Mouse (Mus musculus) neural tube, embryonic 12.5 days (tissue): Measurements from ENCODE around the gene Pcdh7. TPM values are rescaled to one million over a fixed set of nuclear protein-coding genes. Genes with fewer than 3 reads are reported as not detected.

Experiments
- ATAC-seq: fragments of 200-750 bp; cut with Nextera tagmentation; 2 replicates; pipeline ENCODE4 v1.8.0; 2017; ENCODE audit warnings: low read depth, mild to moderate bottlenecking, moderate TSS enrichment, moderate library complexity; ENCODE audit not compliant: low FRiP score
- H3K27ac ChIP-seq: fragments of 300-500 bp; sonication (generic); 2 replicates; pipeline ENCODE4 v1.5.1; 2016
- H3K27me3 ChIP-seq: fragments of 300-500 bp; sonication (generic); replicated peaks from 2 replicates; pipeline ENCODE4 v1.6.1; 2016; ENCODE audit warnings: mild to moderate bottlenecking
- H3K36me3 ChIP-seq: fragments of 300-500 bp; sonication (generic); 2 replicates; pipeline ENCODE4 v1.6.1; 2016; ENCODE audit warnings: mild to moderate bottlenecking
- H3K4me1 ChIP-seq: fragments of 300-500 bp; sonication (generic); 2 replicates; pipeline ENCODE4 v1.6.1; 2016
- H3K4me2 ChIP-seq: fragments of 300-500 bp; sonication (generic); replicated peaks from 2 replicates; pipeline ENCODE4 v1.6.1; 2016; ENCODE audit warnings: mild to moderate bottlenecking
- H3K4me3 ChIP-seq: fragments of 300-500 bp; sonication (generic); 2 replicates; pipeline ENCODE4 v1.5.1; 2016
- H3K9ac ChIP-seq: fragments of 300-500 bp; sonication (generic); 2 replicates; pipeline ENCODE4 v1.6.1; 2016; ENCODE audit warnings: mild to moderate bottlenecking
- H3K9me3 ChIP-seq: fragments of 300-500 bp; sonication (generic); 2 replicates; pipeline ENCODE4 v1.6.1; 2016; ENCODE audit warnings: mild to moderate bottlenecking
- WGBS: fragments of 180-500 bp; shearing (Covaris S2); methylation state at CpG from one replicate; pipeline ENCODE4 v1.1.7; 2016; 5-methylcytosine and 5-hydroxymethylcytosine counted together
- polyA plus RNA-seq: library from polyadenylated mRNA; unstranded; fragments of >200 nt; fragmentation: Nextera tagmentation; extraction: Ambion mirVana; gene quantifications from 2 replicates; pipeline ENCODE4 v1.2.1, GENCODE M21; 2016

The Pcdh7 gene
- polyA plus RNA-seq, 1 experiment from 2014 or later: 16.0 TPM

DNA sequence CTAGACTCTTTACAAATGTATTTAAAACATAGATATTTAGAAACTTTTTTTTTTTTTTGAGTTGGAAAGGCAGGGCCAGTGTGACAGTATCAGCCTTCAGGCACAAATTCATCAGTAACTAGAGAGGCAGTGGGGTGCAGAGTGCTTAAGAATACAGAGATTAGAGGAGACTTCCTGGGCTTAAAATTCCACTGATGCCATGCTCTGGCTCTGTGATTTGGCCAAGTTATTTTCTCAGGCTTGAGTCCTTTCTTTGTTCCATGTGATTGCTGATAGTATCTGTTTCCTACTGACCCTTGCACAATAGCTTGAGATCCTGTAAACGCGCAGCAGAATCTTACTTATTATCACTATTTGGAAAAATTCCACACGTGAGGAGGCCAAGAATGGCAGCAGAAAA lies 60.3 kb downstream of the Pcdh7 start:
- no peaks in the 10 kb centered on the region for H3K36me3 ChIP-seq
- no peak overlapping the region for H3K9ac ChIP-seq
- no peak overlapping the region for H3K27ac ChIP-seq
- H3K4me2 ChIP-seq: no peak overlapping the region
- H3K4me1 ChIP-seq: no peaks in the 10 kb centered on the region
- no peaks in the 10 kb centered on the region for H3K9me3 ChIP-seq
- no peak overlapping the region for H3K4me3 ChIP-seq
- ATAC-seq: no peak
- WGBS: 78% methylated on average over 3 of the region's 3 CpGs
- no peaks in the 10 kb centered on the region for H3K27me3 ChIP-seq

DNA sequence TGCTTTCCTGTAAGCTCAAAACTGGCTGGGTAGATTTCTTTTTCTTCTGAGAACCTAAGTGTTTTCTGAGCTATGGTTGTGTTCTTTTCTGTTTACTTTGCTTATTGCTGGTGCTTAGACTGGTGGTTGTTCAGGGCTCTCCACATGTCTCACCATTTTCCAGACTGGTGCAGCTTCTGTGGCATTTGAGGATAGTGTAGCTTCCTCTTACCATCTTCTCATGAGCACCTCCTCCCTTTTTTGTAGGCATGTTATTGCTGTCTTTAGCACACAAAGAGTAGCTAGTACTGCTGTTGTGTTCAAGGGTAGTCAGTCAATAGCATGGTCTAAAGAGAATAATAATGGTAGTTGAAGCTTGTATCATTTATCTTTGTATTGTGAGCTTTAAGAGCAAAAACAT lies 62.2 kb downstream of the Pcdh7 start:
- no peak overlapping the region for H3K9ac ChIP-seq
- H3K27ac ChIP-seq: no peak overlapping the region
- no peaks in the 10 kb centered on the region for H3K27me3 ChIP-seq
- no peaks in the 10 kb centered on the region for H3K4me1 ChIP-seq
- H3K9me3 ChIP-seq: no peaks in the 10 kb centered on the region
- H3K36me3 ChIP-seq: no peaks in the 10 kb centered on the region
- no peak overlapping the region for H3K4me2 ChIP-seq
- no peak for ATAC-seq
- H3K4me3 ChIP-seq: no peak overlapping the region

DNA sequence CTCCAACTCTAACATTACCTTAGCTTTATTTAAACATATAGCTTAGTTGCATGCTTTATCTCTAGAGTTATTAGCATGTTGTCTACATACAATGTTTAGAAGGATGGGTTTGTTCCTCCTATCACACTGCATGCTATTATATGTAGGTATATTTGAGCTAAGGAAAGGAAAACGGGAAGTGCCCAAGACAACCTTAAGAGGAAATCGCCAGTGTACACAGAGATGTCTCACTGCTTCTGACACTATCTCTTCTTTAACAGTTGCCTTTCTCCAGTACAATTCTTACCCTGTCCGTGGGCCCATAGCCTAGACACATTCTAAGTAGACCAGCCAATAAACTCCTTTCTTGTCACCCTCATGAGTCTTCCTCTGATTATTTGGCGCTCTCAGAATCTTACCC lies 62.8 kb downstream of the Pcdh7 start:
- no peak overlapping the region for H3K4me2 ChIP-seq
- H3K27ac ChIP-seq: no peak overlapping the region
- no peaks in the 10 kb centered on the region for H3K9me3 ChIP-seq
- ATAC-seq: no peak
- H3K4me3 ChIP-seq: no peak overlapping the region
- no peaks in the 10 kb centered on the region for H3K27me3 ChIP-seq
- no peak overlapping the region for H3K9ac ChIP-seq
- H3K36me3 ChIP-seq: no peaks in the 10 kb centered on the region
- WGBS: 87% methylated on average over 4 of the region's 4 CpGs
- no peaks in the 10 kb centered on the region for H3K4me1 ChIP-seq

DNA sequence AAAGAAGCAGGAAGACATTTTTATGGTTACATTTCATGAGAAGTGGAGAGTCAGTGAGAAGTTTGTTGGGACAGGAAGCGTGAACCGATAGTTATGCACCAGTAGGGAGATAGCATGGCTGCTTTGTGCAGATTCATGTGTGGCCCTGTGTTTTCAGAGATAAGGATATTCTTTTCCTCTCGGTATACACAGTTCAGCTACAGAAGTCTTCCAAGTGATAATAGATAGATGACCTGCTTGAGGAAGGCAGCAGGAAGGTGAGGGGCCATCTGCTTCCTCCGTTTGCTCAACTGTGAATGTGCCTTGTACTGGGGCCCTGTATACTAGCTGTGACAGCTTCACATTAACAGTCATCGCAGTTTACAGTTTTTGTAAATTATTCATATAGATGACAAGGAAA lies 64.2 kb downstream of the Pcdh7 start:
- 81% methylated on average over 5 of the region's 5 CpGs for WGBS
- Histone ChIP-seq H3K4me2 (no peak overlapping the region), H3K27me3 (no peaks in the 10 kb centered on the region), H3K9ac (no peak overlapping the region), H3K27ac (no peak overlapping the region), H3K4me1 (no peaks in the 10 kb centered on the region), H3K4me3 (no peak overlapping the region), H3K9me3 (no peaks in the 10 kb centered on the region), H3K36me3 (no peaks in the 10 kb centered on the region)
- no peak for ATAC-seq

DNA sequence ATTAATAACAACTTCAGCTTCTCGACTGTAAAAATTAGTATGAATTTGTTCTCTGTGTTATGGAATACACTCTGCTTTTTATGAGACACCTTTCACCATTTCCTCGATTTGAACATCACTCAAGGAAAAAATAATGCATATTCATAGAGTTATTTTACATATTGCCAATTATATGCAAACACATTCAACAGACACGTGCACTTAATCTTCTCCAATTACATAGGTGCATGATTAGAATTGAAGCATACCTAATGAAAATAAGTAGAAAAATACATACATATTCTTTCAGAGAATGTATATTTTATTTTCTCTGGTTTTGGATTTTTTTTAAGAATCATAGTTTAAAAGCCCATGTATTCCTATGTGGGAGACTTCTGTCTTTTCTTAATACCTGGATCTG lies 64.8 kb downstream of the Pcdh7 start:
- no peak overlapping the region for H3K4me2 ChIP-seq
- no peaks in the 10 kb centered on the region for H3K9me3 ChIP-seq
- WGBS: 79% methylated on average over 3 of the region's 3 CpGs
- ATAC-seq: no peak
- H3K4me3 ChIP-seq: no peak overlapping the region
- H3K36me3 ChIP-seq: no peaks in the 10 kb centered on the region
- H3K9ac ChIP-seq: no peak overlapping the region
- no peak overlapping the region for H3K27ac ChIP-seq
- H3K27me3 ChIP-seq: no peaks in the 10 kb centered on the region
- no peaks in the 10 kb centered on the region for H3K4me1 ChIP-seq

DNA sequence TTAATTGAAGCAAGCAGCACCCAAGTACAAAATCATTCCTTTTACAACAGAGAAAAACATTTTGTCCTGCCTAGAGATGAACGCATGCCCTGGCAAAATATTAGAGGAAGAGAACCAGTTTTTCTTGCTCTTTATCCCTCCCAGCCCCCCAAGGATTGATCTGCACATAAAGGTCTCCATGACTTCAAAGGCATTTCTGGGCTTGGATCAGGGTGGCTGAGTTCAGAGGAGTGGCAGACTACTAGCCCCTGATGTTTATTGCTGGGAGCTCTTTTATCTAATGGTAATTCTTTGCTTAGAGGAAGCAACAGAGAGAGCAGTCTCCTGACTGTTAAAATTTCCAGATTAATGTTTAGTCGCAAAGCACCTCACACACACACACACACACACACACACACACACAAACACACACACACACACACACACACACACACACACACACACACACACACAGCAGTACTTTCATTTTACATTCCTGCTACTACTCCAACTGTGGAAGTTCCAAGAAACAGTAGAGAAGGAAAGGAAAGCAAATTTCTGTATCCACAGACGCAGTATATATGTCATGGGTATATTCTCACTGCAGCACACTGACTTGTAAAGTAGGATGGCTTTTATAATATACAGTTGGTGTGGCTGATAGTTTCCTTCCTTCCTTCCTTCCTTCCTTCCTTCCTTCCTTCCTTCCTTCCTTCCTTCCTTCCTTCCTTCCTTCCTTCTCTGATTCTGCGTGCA lies 71.2 kb downstream of the Pcdh7 start:
- Histone ChIP-seq H3K4me3 (no peak overlapping the region), H3K36me3 (no peaks in the 10 kb centered on the region), H3K9me3 (no peaks in the 10 kb centered on the region), H3K4me2 (no peak overlapping the region), H3K27ac (no peak overlapping the region), H3K27me3 (no peaks in the 10 kb centered on the region), H3K4me1 (no peaks in the 10 kb centered on the region), H3K9ac (no peak overlapping the region)
- 38% methylated on average over 4 of the region's 4 CpGs for WGBS
- ATAC-seq: no peak

DNA sequence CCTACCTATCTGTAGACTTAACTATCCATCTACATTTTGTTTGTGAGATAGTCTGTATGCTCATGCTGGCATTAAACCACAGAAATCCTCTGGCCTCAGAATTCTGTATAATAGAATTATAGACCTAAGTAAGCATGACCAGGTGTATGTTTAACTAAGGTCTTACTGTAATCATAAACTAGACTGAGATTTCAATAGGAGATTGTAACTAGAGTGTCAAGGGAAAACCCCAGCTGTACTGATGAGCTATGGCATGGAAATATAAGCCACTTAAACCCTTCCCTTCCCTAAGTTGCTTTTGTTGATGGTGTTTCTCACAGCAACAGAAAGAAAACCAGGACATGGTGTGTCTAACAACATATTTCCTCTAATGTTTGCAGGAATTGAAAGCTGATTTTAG lies 78.6 kb downstream of the Pcdh7 start:
- no peak for ATAC-seq
- no peaks in the 10 kb centered on the region for H3K9me3 ChIP-seq
- no peak overlapping the region for H3K9ac ChIP-seq
- no peaks in the 10 kb centered on the region for H3K4me1 ChIP-seq
- H3K36me3 ChIP-seq: no peaks in the 10 kb centered on the region
- no peak overlapping the region for H3K27ac ChIP-seq
- H3K4me2 ChIP-seq: no peak overlapping the region
- H3K27me3 ChIP-seq: no peaks in the 10 kb centered on the region
- H3K4me3 ChIP-seq: no peak overlapping the region

DNA sequence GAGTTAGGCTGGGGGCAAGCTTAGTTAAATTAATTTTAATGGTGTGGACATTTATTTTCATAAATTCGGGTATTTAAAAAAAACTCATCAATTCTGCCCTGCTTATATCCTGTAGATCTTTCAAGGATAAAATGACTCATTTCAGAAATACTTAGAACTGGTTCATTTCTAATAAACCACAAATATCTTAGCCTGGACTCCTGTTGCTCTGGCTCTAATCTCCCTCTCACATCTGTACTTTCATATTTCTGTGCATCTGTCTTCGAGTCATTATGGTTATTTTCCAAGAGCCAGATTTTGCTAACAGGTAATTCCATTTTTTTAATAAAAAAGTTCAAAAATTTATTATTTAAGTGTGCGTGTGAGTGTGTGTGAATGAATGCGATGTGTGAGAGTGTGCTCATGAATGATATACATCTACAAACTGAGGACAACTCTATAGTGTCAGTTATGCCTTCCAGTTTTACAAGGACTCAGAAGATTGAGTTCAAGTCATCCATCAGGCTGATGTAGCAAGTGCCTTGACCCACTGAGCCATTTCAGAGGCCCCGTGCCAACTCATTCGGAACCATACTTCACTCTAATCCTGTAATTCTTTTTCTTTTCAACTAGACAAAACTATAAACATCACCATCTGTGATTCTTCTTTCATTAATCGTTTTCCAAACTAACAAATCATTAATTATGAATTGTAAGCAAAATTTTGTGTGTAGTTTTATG lies 80.3 kb downstream of the Pcdh7 start:
- ATAC-seq: no peak
- Histone ChIP-seq H3K4me1 (no peaks in the 10 kb centered on the region), H3K27ac (no peak overlapping the region), H3K9me3 (no peaks in the 10 kb centered on the region), H3K27me3 (no peaks in the 10 kb centered on the region), H3K36me3 (no peaks in the 10 kb centered on the region), H3K4me2 (no peak overlapping the region), H3K9ac (no peak overlapping the region), H3K4me3 (no peak overlapping the region)
- 84% methylated on average over 7 of the region's 7 CpGs for WGBS

DNA sequence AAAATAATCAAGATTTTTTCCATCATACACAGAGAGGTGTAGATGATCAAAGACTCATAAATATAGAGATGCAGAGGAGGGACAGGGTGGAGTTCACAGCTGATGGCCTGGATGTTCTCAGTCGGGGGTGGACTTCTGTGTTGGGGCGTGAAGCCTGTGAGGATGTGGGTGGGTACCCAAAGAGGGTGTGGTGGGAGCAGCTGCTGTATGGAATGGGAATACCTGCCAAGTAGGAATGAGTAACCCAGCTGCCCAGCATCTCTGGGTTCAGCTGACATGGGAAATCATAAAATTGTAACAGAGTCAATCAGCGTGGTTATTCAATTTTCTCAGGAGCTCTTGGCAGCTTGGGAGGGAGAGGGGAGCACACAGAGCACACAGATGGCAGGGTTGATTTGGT lies 85.3 kb downstream of the Pcdh7 start:
- H3K27ac ChIP-seq: no peak overlapping the region
- no peaks in the 10 kb centered on the region for H3K4me1 ChIP-seq
- H3K4me2 ChIP-seq: no peak overlapping the region
- no peak for ATAC-seq
- no peaks in the 10 kb centered on the region for H3K27me3 ChIP-seq
- 82% methylated on average over 3 of the region's 3 CpGs for WGBS
- no peak overlapping the region for H3K9ac ChIP-seq
- H3K9me3 ChIP-seq: no peaks in the 10 kb centered on the region
- no peak overlapping the region for H3K4me3 ChIP-seq
- no peaks in the 10 kb centered on the region for H3K36me3 ChIP-seq

DNA sequence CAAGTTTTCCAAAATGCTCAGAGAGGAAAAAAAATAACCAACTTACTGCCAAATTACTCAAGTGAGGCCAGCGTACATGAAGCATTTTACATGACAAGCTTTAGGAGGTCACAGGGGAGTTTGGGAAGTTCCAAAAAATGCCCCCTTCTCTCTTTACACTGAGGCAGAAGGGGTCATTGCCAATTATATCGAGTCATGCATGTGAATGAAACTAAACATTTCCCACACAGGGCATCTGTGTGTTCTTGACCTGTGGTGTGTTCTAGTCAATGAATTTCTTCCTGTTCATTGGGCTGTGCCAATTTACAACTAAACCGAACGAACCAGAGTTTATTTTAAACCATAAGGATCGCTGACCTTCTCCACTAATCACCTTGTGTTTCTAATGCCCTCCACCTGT lies 86.1 kb downstream of the Pcdh7 start:
- Histone ChIP-seq H3K4me1 (no peaks in the 10 kb centered on the region), H3K9ac (no peak overlapping the region), H3K27ac (no peak overlapping the region), H3K9me3 (no peaks in the 10 kb centered on the region), H3K4me2 (no peak overlapping the region), H3K27me3 (no peaks in the 10 kb centered on the region), H3K36me3 (no peaks in the 10 kb centered on the region), H3K4me3 (no peak overlapping the region)
- WGBS: 83% methylated on average over 5 of the region's 5 CpGs
- no peak for ATAC-seq

DNA sequence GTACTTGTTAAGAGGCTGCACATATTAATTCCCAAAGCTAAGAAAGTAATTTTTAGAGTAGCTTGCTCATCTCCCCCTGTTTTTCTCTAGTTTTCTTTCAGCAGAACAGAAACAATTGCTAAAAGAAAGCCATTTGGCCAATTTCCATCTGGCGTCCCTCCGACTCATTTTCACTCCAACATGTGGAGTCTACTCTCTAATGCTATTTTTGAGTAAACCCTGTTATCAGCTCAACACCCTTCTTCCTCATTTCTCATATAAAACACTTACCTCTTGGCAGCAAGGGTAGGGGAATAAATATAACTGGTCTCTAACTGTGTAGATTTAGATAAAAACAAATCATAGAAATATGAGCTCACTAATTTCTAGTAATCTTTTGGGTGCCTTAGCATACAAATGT lies 89.6 kb downstream of the Pcdh7 start:
- no peaks in the 10 kb centered on the region for H3K9me3 ChIP-seq
- no peaks in the 10 kb centered on the region for H3K36me3 ChIP-seq
- no peaks in the 10 kb centered on the region for H3K27me3 ChIP-seq
- H3K4me2 ChIP-seq: no peak overlapping the region
- no peak overlapping the region for H3K4me3 ChIP-seq
- no peak for ATAC-seq
- H3K4me1 ChIP-seq: no peaks in the 10 kb centered on the region
- 86% methylated on average over 2 of the region's 2 CpGs for WGBS
- no peak overlapping the region for H3K9ac ChIP-seq
- H3K27ac ChIP-seq: no peak overlapping the region

DNA sequence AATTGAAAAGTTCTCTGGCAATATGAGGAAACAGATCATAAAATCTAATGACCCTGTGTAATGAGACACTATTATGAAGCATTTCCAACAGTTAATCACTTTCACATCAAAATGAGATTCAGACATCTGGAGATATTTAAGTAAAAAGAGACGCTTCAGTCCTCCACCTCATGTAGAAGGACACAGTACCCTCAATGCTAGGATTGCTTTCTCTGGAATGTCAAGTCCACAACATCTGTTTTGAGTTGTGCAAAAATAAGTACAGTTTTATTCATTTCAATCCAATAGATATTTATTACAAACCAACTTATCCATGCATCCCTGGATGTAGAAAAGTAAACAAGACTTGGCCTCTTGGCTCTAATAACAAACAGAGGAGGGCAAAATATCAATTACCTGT lies 92.9 kb downstream of the Pcdh7 start:
- ATAC-seq: no peak
- Histone ChIP-seq H3K36me3 (no peaks in the 10 kb centered on the region), H3K4me1 (no peaks in the 10 kb centered on the region), H3K27ac (no peak overlapping the region), H3K27me3 (no peaks in the 10 kb centered on the region), H3K4me3 (no peak overlapping the region), H3K9me3 (no peaks in the 10 kb centered on the region), H3K9ac (no peak overlapping the region), H3K4me2 (no peak overlapping the region)
- 74% methylated on average over 1 of the region's 1 CpGs for WGBS

DNA sequence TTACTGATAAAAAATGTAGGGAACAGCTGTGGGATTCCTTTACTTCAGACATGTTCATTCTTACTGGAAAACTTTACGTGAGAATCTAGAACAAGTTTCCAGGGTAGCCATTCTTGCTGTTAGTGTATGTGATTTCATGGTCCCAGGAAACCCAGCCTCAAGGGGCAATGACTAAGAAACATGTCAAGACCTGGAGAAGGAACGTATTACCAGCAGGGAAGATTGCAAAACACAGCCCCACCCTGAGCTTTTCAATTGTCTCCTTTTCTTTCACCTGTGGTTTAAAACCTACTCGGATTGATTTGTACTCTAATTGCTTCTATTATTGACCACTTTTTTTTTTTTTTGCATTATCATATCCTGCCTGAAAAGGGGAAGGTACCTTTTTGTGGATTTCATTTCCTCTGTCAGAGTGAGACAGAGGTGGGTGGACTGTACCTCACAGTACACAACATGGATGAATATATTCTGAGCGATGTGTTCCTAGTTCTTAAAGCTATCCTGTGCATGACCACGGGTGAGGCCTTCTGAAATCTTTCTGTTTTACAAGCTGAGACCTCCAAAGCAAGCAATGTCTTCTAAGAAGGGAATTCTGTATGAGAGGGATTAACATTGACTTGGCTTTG lies 98.3 kb downstream of the Pcdh7 start:
- Histone ChIP-seq H3K27me3 (no peaks in the 10 kb centered on the region), H3K4me2 (no peak overlapping the region), H3K27ac (no peak overlapping the region), H3K4me1 (no peaks in the 10 kb centered on the region), H3K9me3 (no peaks in the 10 kb centered on the region), H3K4me3 (no peak overlapping the region), H3K9ac (no peak overlapping the region), H3K36me3 (no peaks in the 10 kb centered on the region)
- 78% methylated on average over 5 of the region's 5 CpGs for WGBS
- no peak for ATAC-seq
